Mouse (Mus musculus) MEL (cell line): ENCODE results near the gene Vmn2r106.

Experiments
- CTCF ChIP-seq, 3 experiments: IDR thresholded peaks in 2 of 3; conservative IDR thresholded peaks in 1 of 3; 2 replicates each; pipeline ENCODE4 v1.5.1; 2011 to 2012; ENCODE audit warnings: low read length in 3 of 3, low read depth in 2 of 3, mild to moderate bottlenecking in 2 of 3, improper control_type of control experiment in 1 of 3, inconsistent platforms in 1 of 3, mixed read lengths in 1 of 3, moderate library complexity in 1 of 3; ENCODE audit not compliant: control insufficient read depth in 1 of 3, insufficient read depth in 1 of 3, poor library complexity in 1 of 3, severe bottlenecking in 1 of 3
- POLR2AphosphoS2 ChIP-seq: IDR thresholded peaks from 2 replicates; pipeline ENCODE4 v1.6.1; 2011; ENCODE audit warnings: low read length, improper control_type of control experiment
- RCOR1 ChIP-seq: IDR thresholded peaks from 2 replicates; pipeline ENCODE4 v1.6.1; 2012; ENCODE audit warnings: low read depth, mild to moderate bottlenecking, inconsistent platforms, low read length, improper control_type of control experiment
- TAL1 ChIP-seq: IDR thresholded peaks from 2 replicates; pipeline ENCODE4 v1.6.1; 2012; ENCODE audit warnings: mild to moderate bottlenecking, inconsistent platforms, low read length, moderate library complexity, mixed read lengths
- UBTF ChIP-seq: IDR thresholded peaks from 2 replicates; pipeline ENCODE4 v1.6.1; 2012; ENCODE audit warnings: low read depth, mild to moderate bottlenecking, inconsistent platforms, low read length, improper control_type of control experiment, moderate library complexity, borderline replicate concordance; ENCODE audit not compliant: insufficient read depth

- TF ChIP-seq RCOR1 (no peak), CTCF (IDR thresholded peaks at IDR 0.05 in 2 of 3, conservative IDR thresholded peaks at IDR 0.05 in 1 of 3; ENCODE audit: control insufficient read depth in 1 of 3, insufficient read depth in 1 of 3, low read depth in 2 of 3, low read length in 3 of 3, poor library complexity in 1 of 3, severe bottlenecking in 1 of 3) (no peak), TAL1 (no peak), POLR2AphosphoS2 (no peak), UBTF (no peak)
These were observed 50.4 kb downstream of the Vmn2r106 start, which contains the start of gene Vmn2r105 for GRCm38 (mm10) chr17:20234952-20235351.
